Mouse (Mus musculus) embryo, embryonic 11.5 days (tissue): ENCODE results near the gene Gm17387.
A peak's percentile ranks its signal among the peaks of the same experiment; 100 is the strongest.

Experiments
- DNase-seq: peaks from one replicate; pipeline ENCODE4 v3.0.0-alpha.2; 2012; ENCODE audit warnings: low read depth, low spot score

Gm17387 gene

GRCm38 (mm10) chr7:141047581-141048225 is 18.8 kb downstream of the Gm17387 start:
- no peak for DNase-seq

- peak; percentile 92 for DNase-seq
Observed at GRCm38 (mm10) chr7:141048226-141049218, 19.6 kb downstream of the Gm17387 start.

GRCm38 (mm10) chr7:141049326-141049725 is 20.4 kb downstream of the Gm17387 start:
- no peak for DNase-seq

GRCm38 (mm10) chr7:141051060-141051685 is 22.2 kb downstream of the Gm17387 start:
- no peak for DNase-seq

GRCm38 (mm10) chr7:141052016-141052415 is 23.1 kb downstream of the Gm17387 start:
- DNase-seq: no peak

- DNase-seq: no peak
Observed at GRCm38 (mm10) chr7:141052421-141052820, 23.5 kb downstream of the Gm17387 start.

- DNase-seq: no peak
Observed at GRCm38 (mm10) chr7:141055785-141056184, 26.9 kb downstream of the Gm17387 start.

GRCm38 (mm10) chr7:141056976-141057375 is 28.0 kb downstream of the Gm17387 start:
- no peak for DNase-seq

GRCm38 (mm10) chr7:141057541-141057940 is 28.6 kb downstream of the Gm17387 start:
- no peak for DNase-seq

GRCm38 (mm10) chr7:141058601-141059341 is 29.8 kb downstream of the Gm17387 start:
- no peak for DNase-seq

- DNase-seq: no peak
Observed at GRCm38 (mm10) chr7:141059929-141060328, 31.0 kb downstream of the Gm17387 start.

- peak; percentile 77 for DNase-seq
Observed at GRCm38 (mm10) chr7:141060426-141061242, 31.7 kb downstream of the Gm17387 start, which contains the start of gene B4galnt4. Gene B4galnt4, plus strand, starts transcription at chr7:141061104.

- DNase-seq: no peak
Observed at GRCm38 (mm10) chr7:141061269-141061692, 32.4 kb downstream of the Gm17387 start.

GRCm38 (mm10) chr7:141062525-141062924 is 33.6 kb downstream of the Gm17387 start:
- no peak for DNase-seq

- DNase-seq: no peak
Observed at GRCm38 (mm10) chr7:141063353-141063752, 34.4 kb downstream of the Gm17387 start.

GRCm38 (mm10) chr7:141064175-141064574 is 35.2 kb downstream of the Gm17387 start:
- DNase-seq: no peak

- DNase-seq: no peak
Observed at GRCm38 (mm10) chr7:141064576-141064975, 35.6 kb downstream of the Gm17387 start.

- no peak for DNase-seq
Observed at GRCm38 (mm10) chr7:141068351-141068750, 39.4 kb downstream of the Gm17387 start.

- peak; percentile 79 for DNase-seq
Observed at GRCm38 (mm10) chr7:141070058-141070862, 41.3 kb downstream of the Gm17387 start.
